Mouse (Mus musculus): ENCODE data around the gene Polr2h.

- TF ChIP-seq EP300 (IDR thresholded peaks at IDR 0.05; ENCODE audit: insufficient read depth, low read depth, low read length) (no peak), CTCF (IDR thresholded peaks at IDR 0.05) (no peak), POLR2A (IDR thresholded peaks at IDR 0.05; ENCODE audit: insufficient read depth, low read depth, low read length) (no peak)
Measured at GRCm38 (mm10) chr16:20672965-20673705, 44.3 kb upstream of the Polr2h start.
